Mouse (Mus musculus) MEL (cell line): ENCODE measurements around the gene Raver1.

Experiments
- CTCF ChIP-seq, 3 experiments: IDR thresholded peaks in 2 of 3; conservative IDR thresholded peaks in 1 of 3; 2 replicates each; pipeline ENCODE4 v1.5.1; 2011 to 2012; ENCODE audit warnings: low read length in 3 of 3, low read depth in 2 of 3, mild to moderate bottlenecking in 2 of 3, improper control_type of control experiment in 1 of 3, inconsistent platforms in 1 of 3, mixed read lengths in 1 of 3, moderate library complexity in 1 of 3; ENCODE audit not compliant: control insufficient read depth in 1 of 3, insufficient read depth in 1 of 3, poor library complexity in 1 of 3, severe bottlenecking in 1 of 3
- E2F4 ChIP-seq: IDR thresholded peaks from 2 replicates; pipeline ENCODE4 v1.6.1; 2011; ENCODE audit warnings: low read depth, low read length, improper control_type of control experiment, borderline replicate concordance
- EP300 ChIP-seq, 2 experiments: IDR thresholded peaks; 2 replicates each; pipeline ENCODE4 v1.6.1; 2011; ENCODE audit warnings: improper control_type of control experiment in 2 of 2, low read length in 2 of 2, low read depth in 1 of 2, mild to moderate bottlenecking in 1 of 2
- ETS1 ChIP-seq: IDR thresholded peaks from 2 replicates; pipeline ENCODE4 v1.6.1; 2012; ENCODE audit warnings: low read depth, mild to moderate bottlenecking, inconsistent platforms, low read length, improper control_type of control experiment, moderate library complexity
- GABPA ChIP-seq: IDR thresholded peaks from 2 replicates; pipeline ENCODE4 v1.6.1; 2012; ENCODE audit warnings: low read depth, mild to moderate bottlenecking, inconsistent platforms, low read length, improper control_type of control experiment, moderate library complexity
- MAFK ChIP-seq: IDR thresholded peaks from 2 replicates; pipeline ENCODE4 v1.6.1; 2011; ENCODE audit warnings: low read depth, mild to moderate bottlenecking, low read length, improper control_type of control experiment, borderline replicate concordance
- POLR2A ChIP-seq, 2 experiments: IDR thresholded peaks; 2 replicates each; pipeline ENCODE4 v1.6.1; 2011 to 2012; ENCODE audit warnings: low read length in 2 of 2, mild to moderate bottlenecking in 2 of 2, control low read depth in 1 of 2, improper control_type of control experiment in 1 of 2, low read depth in 1 of 2, moderate library complexity in 1 of 2; ENCODE audit not compliant: control insufficient read depth in 1 of 2, insufficient read depth in 1 of 2, poor library complexity in 1 of 2
- SMC3 ChIP-seq: IDR thresholded peaks from 2 replicates; pipeline ENCODE4 v1.6.1; 2011; ENCODE audit warnings: low read depth, low read length, improper control_type of control experiment
- TAL1 ChIP-seq: IDR thresholded peaks from 2 replicates; pipeline ENCODE4 v1.6.1; 2012; ENCODE audit warnings: mild to moderate bottlenecking, inconsistent platforms, low read length, moderate library complexity, mixed read lengths
- TBP ChIP-seq: IDR thresholded peaks from 2 replicates; pipeline ENCODE4 v1.8.0; 2011; ENCODE audit warnings: low read depth, low read length, improper control_type of control experiment
- ZKSCAN1 ChIP-seq: IDR thresholded peaks from 2 replicates; pipeline ENCODE4 v1.6.1; 2012; ENCODE audit warnings: low read depth, mild to moderate bottlenecking, inconsistent platforms, low read length, improper control_type of control experiment, moderate library complexity

- peak in 1 of 2 experiments; percentile 64; a peak in 2 of 4 replicates for TF ChIP-seq POLR2A (IDR thresholded peaks at IDR 0.05; ENCODE audit: control insufficient read depth in 1 of 2, insufficient read depth in 1 of 2, low read depth in 1 of 2, low read length in 2 of 2, poor library complexity in 1 of 2)
- TF ChIP-seq ZKSCAN1 = no peak
- no peak for TF ChIP-seq GABPA
- TF ChIP-seq CTCF (IDR thresholded peaks at IDR 0.05 in 2 of 3, conservative IDR thresholded peaks at IDR 0.05 in 1 of 3; ENCODE audit: control insufficient read depth in 1 of 3, insufficient read depth in 1 of 3, low read depth in 2 of 3, low read length in 3 of 3, poor library complexity in 1 of 3, severe bottlenecking in 1 of 3) = no peak
- peak; percentile 61 for TF ChIP-seq TAL1
- no peak for TF ChIP-seq ETS1
- no peak for TF ChIP-seq EP300 (IDR thresholded peaks at IDR 0.05; ENCODE audit: low read depth in 1 of 2, low read length in 2 of 2)
- no peak for TF ChIP-seq E2F4
- no peak for TF ChIP-seq SMC3
- no peak for TF ChIP-seq MAFK
- TF ChIP-seq TBP = peak; percentile 84
These were observed 50.5 kb downstream of the Raver1 start for GRCm38 (mm10) chr9:21041308-21041707.
